In the genomic region with DNA sequence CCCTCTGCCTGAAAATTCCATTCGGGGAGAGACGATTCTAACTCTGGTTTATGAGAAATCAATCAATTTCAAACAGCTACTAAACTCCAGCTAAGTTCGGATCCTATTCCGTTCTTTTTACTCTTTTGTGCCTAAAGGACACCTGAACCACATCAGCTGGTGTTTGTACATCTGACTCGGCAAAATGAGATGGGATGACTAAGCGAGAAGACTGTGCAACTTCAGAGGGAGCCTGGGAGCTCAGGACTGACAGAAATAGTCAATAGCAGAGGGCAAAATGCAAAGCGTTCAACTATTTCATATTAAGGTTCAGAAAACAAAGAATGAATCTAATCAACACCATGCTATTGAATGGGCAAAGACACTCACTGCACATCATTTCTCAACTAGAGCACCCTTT, we compare ENCODE assay signal across 19 mouse cellular contexts. TPM values are rescaled to one million over a fixed set of nuclear protein-coding genes. Genes with fewer than 3 reads are reported as not detected.
DNase-seq lines count a peak whose midpoint lies in the region; ATAC-seq and TF ChIP-seq lines count a peak whose summit lies in the region.
"Had no signal": no experiment of that assay in that cellular context is flagged by ENCODE, and none has a peak within 500 bp of the region (broad histone marks: within the 10 kb centered on the region; RNA-seq: fewer than 3 reads in every experiment).

No protein-coding gene starts in this region.

- H3K4me1 ChIP-seq in heart, embryonic 13.5 days, result peaks cover 20% of the 10 kb centered on the region
- 0 out of 2 replicates have a peak, but pooled peaks cover 2% of the 10 kb centered on the region for H3K4me1 ChIP-seq in midbrain, embryonic 16.5 days (ENCODE audit: control insufficient read depth, insufficient read depth, low read length)
- no peaks in the 10 kb centered on the region for H3K4me1 ChIP-seq in midbrain, postnatal 0 days (ENCODE audit: insufficient read depth, low read length)
- H3K4me1 ChIP-seq: liver, embryonic 13.5 days had no signal

- intact Hi-C loops in heart, postnatal 25 days (cut with DNase I), result loop anchor here (10.0 kb wide), 1 partner anchor 619 kb away; a partner anchor contains a TSS

- no peaks in the 10 kb centered on the region for H3K36me3 ChIP-seq in heart, embryonic 13.5 days
- H3K36me3 ChIP-seq in midbrain, embryonic 16.5 days (ENCODE audit: control insufficient read depth, insufficient read depth, low read length), result no peaks in the 10 kb centered on the region
- H3K36me3 ChIP-seq in midbrain, postnatal 0 days (ENCODE audit: insufficient read depth, low read length), result no peaks in the 10 kb centered on the region
- H3K36me3 ChIP-seq in myocyte (ENCODE audit: control insufficient read depth, insufficient read depth), result no peaks in the 10 kb centered on the region
- H3K36me3 ChIP-seq: embryonic facial prominence, embryonic 10.5 days; hindbrain, embryonic 15.5 days; liver, embryonic 13.5 days had no signal

- peak overlapping the region; percentile 97 for H3K27ac ChIP-seq in heart, embryonic 13.5 days (replicated peaks)
- H3K27ac ChIP-seq in midbrain, embryonic 16.5 days (ENCODE audit: low read length), result no peak overlapping the region
- H3K27ac ChIP-seq in midbrain, postnatal 0 days (ENCODE audit: low read depth, low read length), result no peak overlapping the region
- H3K27ac ChIP-seq: hindbrain, embryonic 15.5 days; liver, embryonic 13.5 days had no signal

- H3K9me3 ChIP-seq in heart, embryonic 13.5 days, result no peaks in the 10 kb centered on the region
- no peaks in the 10 kb centered on the region for H3K9me3 ChIP-seq in midbrain, embryonic 16.5 days (replicated peaks; ENCODE audit: control insufficient read depth, low read length, poor library complexity, severe bottlenecking)
- H3K9me3 ChIP-seq in midbrain, postnatal 0 days (ENCODE audit: low read length), result no peaks in the 10 kb centered on the region
- H3K9me3 ChIP-seq: embryonic facial prominence, embryonic 10.5 days; hindbrain, embryonic 15.5 days; liver, embryonic 13.5 days had no signal

- 0 out of 2 replicates have a peak, but pooled peaks cover 3% of the 10 kb centered on the region for H3K27me3 ChIP-seq in heart, embryonic 13.5 days (replicated peaks)
- H3K27me3 ChIP-seq in midbrain, embryonic 16.5 days (ENCODE audit: control insufficient read depth, insufficient read depth, low read depth, low read length), result no peaks in the 10 kb centered on the region
- H3K27me3 ChIP-seq in midbrain, postnatal 0 days (ENCODE audit: insufficient read depth, low read length), result 0 out of 2 replicates have a peak, but pooled peaks cover 4% of the 10 kb centered on the region
- no peaks in the 10 kb centered on the region for H3K27me3 ChIP-seq in myocyte (ENCODE audit: control insufficient read depth, insufficient read depth, insufficient read length)
- H3K27me3 ChIP-seq: hindbrain, embryonic 15.5 days; liver, embryonic 13.5 days had no signal

- no peak for TF ChIP-seq POLR2A in myocyte (IDR thresholded peaks at IDR 0.05; ENCODE audit: insufficient read length, low read depth)

- no peak for ATAC-seq in heart, embryonic 13.5 days (ENCODE audit: extremely low read depth, insufficient number of reproducible peaks, low FRiP score, low TSS enrichment)
- no peak for ATAC-seq in midbrain, embryonic 16.5 days
- no peak for ATAC-seq in midbrain, postnatal 0 days (ENCODE audit: low FRiP score)
- ATAC-seq in monocyte, adult 5-6 weeks (replicated peaks; ENCODE audit: insufficient number of reproducible peaks, low FRiP score, low TSS enrichment, poor library complexity, severe bottlenecking), result no peak
- ATAC-seq: lung, postnatal 0 days had no signal

- no peak for TF ChIP-seq CTCF in midbrain, postnatal 0 days (IDR thresholded peaks at IDR 0.05)

- peak overlapping the region; percentile 73 for H3K4me2 ChIP-seq in heart, embryonic 13.5 days
- peak overlapping the region; percentile 15; the same call in 1 of the 2 replicates for H3K4me2 ChIP-seq in midbrain, embryonic 16.5 days (ENCODE audit: low read length)
- no peak overlapping the region for H3K4me2 ChIP-seq in midbrain, postnatal 0 days (ENCODE audit: low read depth, low read length, poor library complexity, severe bottlenecking)
- no peak overlapping the region for H3K4me2 ChIP-seq in myocyte (ENCODE audit: low read depth)
- H3K4me2 ChIP-seq: liver, embryonic 13.5 days had no signal

- no peaks in the 10 kb centered on the region for H3K79me2 ChIP-seq in myocyte (ENCODE audit: control insufficient read depth, insufficient read depth)

- peak; percentile 15 for DNase-seq in embryo, embryonic 10.5 days (ENCODE audit: low spot score)
- no peak for DNase-seq in embryo, embryonic 10 days (ENCODE audit: low spot score)
- DNase-seq in heart, postnatal 25 days (ENCODE audit: low spot score), result no peak
- no peak for DNase-seq in midbrain, postnatal 0 days (ENCODE audit: low spot score)
- DNase-seq: adrenal gland, postnatal 36 days; kidney, adult 18-20 months; kidney, postnatal 14 days; liver, embryonic 13.5 days; thymus, postnatal 36 days had no signal

- peak overlapping the region; percentile 58; the same call in 1 of the 2 replicates for H3K4me3 ChIP-seq in heart, embryonic 13.5 days
- no peak overlapping the region for H3K4me3 ChIP-seq in midbrain, embryonic 16.5 days (ENCODE audit: low read depth, low read length)
- no peak overlapping the region for H3K4me3 ChIP-seq in midbrain, postnatal 0 days (ENCODE audit: low read depth, low read length)
- H3K4me3 ChIP-seq in myocyte, result peak overlapping the region; percentile 20
- H3K4me3 ChIP-seq: embryonic facial prominence, embryonic 10.5 days; erythroblast, embryonic 14.5 days; hindbrain, embryonic 15.5 days; liver, embryonic 13.5 days had no signal

- H3K9ac ChIP-seq in heart, embryonic 13.5 days, result peak overlapping the region; percentile 86
- no peak overlapping the region for H3K9ac ChIP-seq in midbrain, embryonic 16.5 days (ENCODE audit: low read depth, low read length)
- no peak overlapping the region for H3K9ac ChIP-seq in midbrain, postnatal 0 days (replicated peaks; ENCODE audit: low read length, poor library complexity, severe bottlenecking)
- H3K9ac ChIP-seq: hindbrain, embryonic 15.5 days; liver, embryonic 13.5 days had no signal

- H3ac ChIP-seq in myocyte (ENCODE audit: control insufficient read depth, insufficient read length), result no peak overlapping the region

- 52% methylated on average over 7 of the region's 7 CpGs for WGBS in heart, embryonic 13.5 days
- 83% methylated on average over 7 of the region's 7 CpGs for WGBS in midbrain, embryonic 16.5 days
- 86% methylated on average over 7 of the region's 7 CpGs for WGBS in midbrain, postnatal 0 days

TF ChIP-seq in myocyte, 11 proteins besides CTCF, POLR2A, EP300 and RAD21:
- TF ChIP-seq USF1 (IDR thresholded peaks at IDR 0.05; ENCODE audit: low read depth) (no peak), REST (IDR thresholded peaks at IDR 0.05; ENCODE audit: insufficient read depth, insufficient read length) (no peak), SRF (IDR thresholded peaks at IDR 0.05; ENCODE audit: control insufficient read depth, insufficient read length, low read depth) (no peak), MAX (IDR thresholded peaks at IDR 0.05; ENCODE audit: low read depth) (no peak), POLR2AphosphoS2 (IDR thresholded peaks at IDR 0.05; ENCODE audit: insufficient read length, low read depth) (no peak), MYOG (IDR thresholded peaks at IDR 0.05; ENCODE audit: control insufficient read depth in 1 of 3, insufficient read depth in 1 of 3, insufficient read length in 2 of 3, low read depth in 2 of 3) (no peak), TCF12 (IDR thresholded peaks at IDR 0.05; ENCODE audit: insufficient read depth, poor library complexity, severe bottlenecking) (no peak), CEBPB (IDR thresholded peaks at IDR 0.05; ENCODE audit: insufficient read depth, poor library complexity, severe bottlenecking) (no peak), MYOD1 (IDR thresholded peaks at IDR 0.05; ENCODE audit: control insufficient read depth in 1 of 3, insufficient read length in 2 of 3, low read depth in 2 of 3) (no peak), E2F4 (IDR thresholded peaks at IDR 0.05; ENCODE audit: insufficient read depth) (no peak), TCF3 (IDR thresholded peaks at IDR 0.05; ENCODE audit: insufficient read length, low read depth) (no peak)

RNA-seq across cellular contexts. Expression of a gene that starts 0.4 kb away (rescaled TPM):
- 41.7 and 48.9 TPM in 2 replicates for polyA plus RNA-seq in heart, embryonic 13.5 days (2015; fragmentation: Nextera tagmentation; extraction: Ambion mirVana)
- 10 to 100 TPM; 18.4 to 22.7 TPM for total RNA-seq in heart, postnatal 25 days (2021)
- 0.47 TPM in 1 of 2 replicates, not detected in the other for polyA plus RNA-seq in midbrain, embryonic 16.5 days (2015; fragmentation: Nextera tagmentation; extraction: Ambion mirVana)
- not detected in 2 replicates for total RNA-seq in midbrain, postnatal 0 days (2014; rRNA removed)
- polyA plus RNA-seq in midbrain, postnatal 0 days (2015; fragmentation: Nextera tagmentation; extraction: Ambion mirVana), result 0.82 and 1.0 TPM in 2 replicates
- 13.3 TPM for polyA plus RNA-seq in myocyte (2012; fragmentation: generic; extraction: Trizol)
- total RNA-seq in monocyte, adult 5-6 weeks (2017), result not detected in 3 replicates
- total RNA-seq: adrenal gland, postnatal 36 days; megakaryocyte, adult 5-6 weeks had no signal
- polyA plus RNA-seq: embryonic facial prominence, embryonic 10.5 days; erythroblast, embryonic 14.5 days; testis, adult 2 months had no signal

RNA-seq across cellular contexts. Expression of a gene that starts 45.5 kb away (rescaled TPM):
- 13.8 and 14.4 TPM in 2 replicates for polyA plus RNA-seq in heart, embryonic 13.5 days (2015; fragmentation: Nextera tagmentation; extraction: Ambion mirVana)
- 10 to 100 TPM; 22.6 to 23.6 TPM for total RNA-seq in heart, postnatal 25 days (2021)
- polyA plus RNA-seq in midbrain, embryonic 16.5 days (2015; fragmentation: Nextera tagmentation; extraction: Ambion mirVana), result 6.5 and 7.5 TPM in 2 replicates
- total RNA-seq in midbrain, postnatal 0 days (2014; rRNA removed), result 34.7 and 35.8 TPM in 2 replicates
- polyA plus RNA-seq in midbrain, postnatal 0 days (2015; fragmentation: Nextera tagmentation; extraction: Ambion mirVana), result 8.4 and 9.5 TPM in 2 replicates
- 19.9 TPM for polyA plus RNA-seq in myocyte (2012; fragmentation: generic; extraction: Trizol)
- total RNA-seq in monocyte, adult 5-6 weeks (2017), result 88.0 to 99.7 TPM (median 95.7 TPM) in 3 replicates

Comparison
In these comparisons a context has a peak if more than half of its experiments do, and no peak if none do; other contexts are left out.
1. H3K4me2 ChIP-seq: peak in heart, embryonic 13.5 days (single experiment) and midbrain, embryonic 16.5 days (single experiment); none in midbrain, postnatal 0 days (single experiment) and myocyte (single experiment).
2. H3K4me3 ChIP-seq: peak in heart, embryonic 13.5 days (single experiment) and myocyte (single experiment); none in midbrain, embryonic 16.5 days (single experiment) and midbrain, postnatal 0 days (single experiment).